Mouse (Mus musculus): ENCODE measurements around the gene Akap8. TPM values are rescaled to one million over a fixed set of nuclear protein-coding genes. Genes with fewer than 3 reads are reported as not detected.

Akap8 gene
- total RNA-seq (2023; ENCODE audit: inconsistent age) = 305 to 324 TPM (median 308 TPM) in 4 replicates

GRCm38 (mm10) chr17:32320597-32321389, at the start of gene Akap8:
Gene Akap8 (minus strand): TSS chr17:32321238.

GRCm38 (mm10) chr17:32350382-32350983, 29.4 kb upstream of the Akap8 start, which contains the start of gene Akap8l:
Gene Akap8l (minus strand): TSS chr17:32350607.

GRCm38 (mm10) chr17:32284262-32285137, 36.5 kb downstream of the Akap8 start, which contains the start of gene Brd4:
Gene Brd4 (minus strand): TSS chr17:32284722.

Other genes with a start within 250 kb of the Akap8 start
- gene Notch3, start 154.4 kb downstream of the Akap8 start, total RNA-seq (2023; ENCODE audit: inconsistent age) = not detected in 4 replicates
- 1.8 to 2.4 TPM (median 2.1 TPM) in 4 replicates for gene Ephx3, start 131.7 kb downstream of the Akap8 start, total RNA-seq (2023; ENCODE audit: inconsistent age)
- gene Brd4, start 36.5 kb downstream of the Akap8 start, total RNA-seq (2023; ENCODE audit: inconsistent age) = 255 to 330 TPM (median 306 TPM) in 4 replicates
- 196 to 211 TPM (median 202 TPM) in 4 replicates for gene Akap8l, start 29.4 kb upstream of the Akap8 start, total RNA-seq (2023; ENCODE audit: inconsistent age)
- gene Wiz, start 68.2 kb upstream of the Akap8 start, total RNA-seq (2023; ENCODE audit: inconsistent age) = 35.8 to 39.5 TPM (median 37.3 TPM) in 4 replicates
- gene Rasal3, start 82.3 kb upstream of the Akap8 start, total RNA-seq (2023; ENCODE audit: inconsistent age) = 296 to 301 TPM (median 299 TPM) in 4 replicates
- 29.4 to 36.5 TPM (median 34.1 TPM) in 4 replicates for gene Pglyrp2, start 102.9 kb upstream of the Akap8 start, total RNA-seq (2023; ENCODE audit: inconsistent age)
- gene Cyp4f39, start 131.5 kb upstream of the Akap8 start, total RNA-seq (2023; ENCODE audit: inconsistent age) = not detected in 4 replicates
- 0.51 to 1.3 TPM (median 0.86 TPM) in 4 replicates for gene Cyp4f17, start 184.8 kb upstream of the Akap8 start, total RNA-seq (2023; ENCODE audit: inconsistent age)
- gene Cyp4f16, start 215.3 kb upstream of the Akap8 start, total RNA-seq (2023; ENCODE audit: inconsistent age) = 2.4 to 3.1 TPM (median 2.5 TPM) in 4 replicates

Measured in B cell, adult (primary cell).